Mouse (Mus musculus): ENCODE data around the gene Myo3b. TPM values are rescaled to one million over a fixed set of nuclear protein-coding genes. Genes with fewer than 3 reads are reported as not detected.

The Myo3b gene
- polyA plus RNA-seq, 1 experiment from 2014 or later, result 0.07 TPM

- no peak overlapping the region for H3K27ac ChIP-seq (ENCODE audit: low read length)
- no peaks in the 10 kb centered on the region for H3K9me3 ChIP-seq (ENCODE audit: control insufficient read depth, low read length)
- no peak for ATAC-seq
- no peak overlapping the region for H3K9ac ChIP-seq (ENCODE audit: low read depth, low read length)
- no peaks in the 10 kb centered on the region for H3K4me1 ChIP-seq (ENCODE audit: control insufficient read depth, insufficient read depth, low read length)
- H3K4me2 ChIP-seq (ENCODE audit: low read depth, low read length), result no peak overlapping the region
- H3K4me3 ChIP-seq (ENCODE audit: low read length), result no peak overlapping the region
- 23% methylated on average over 13 of the region's 13 CpGs for WGBS
- no peaks in the 10 kb centered on the region for H3K27me3 ChIP-seq (replicated peaks; ENCODE audit: control insufficient read depth, insufficient read depth, low read length)
- no peaks in the 10 kb centered on the region for H3K36me3 ChIP-seq (ENCODE audit: control insufficient read depth, insufficient read depth, low read length)
These were observed 239.7 kb downstream of the Myo3b start for GRCm38 (mm10) chr2:70278425-70279277.

- WGBS, result 72% methylated on average over 1 of the region's 1 CpGs
- H3K27ac ChIP-seq (ENCODE audit: low read length), result no peak overlapping the region
- ATAC-seq, result no peak
- no peaks in the 10 kb centered on the region for H3K27me3 ChIP-seq (replicated peaks; ENCODE audit: control insufficient read depth, insufficient read depth, low read length)
- no peak overlapping the region for H3K4me3 ChIP-seq (ENCODE audit: low read length)
- no peaks in the 10 kb centered on the region for H3K9me3 ChIP-seq (ENCODE audit: control insufficient read depth, low read length)
- H3K4me2 ChIP-seq (ENCODE audit: low read depth, low read length), result no peak overlapping the region
- H3K9ac ChIP-seq (ENCODE audit: low read depth, low read length), result no peak overlapping the region
- no peaks in the 10 kb centered on the region for H3K36me3 ChIP-seq (ENCODE audit: control insufficient read depth, insufficient read depth, low read length)
- no peaks in the 10 kb centered on the region for H3K4me1 ChIP-seq (ENCODE audit: control insufficient read depth, insufficient read depth, low read length)
These were observed 245.2 kb downstream of the Myo3b start for GRCm38 (mm10) chr2:70284109-70284508.

- WGBS, result 23% methylated on average over 5 of the region's 5 CpGs
- H3K4me1 ChIP-seq (ENCODE audit: control insufficient read depth, insufficient read depth, low read length), result 0 out of 2 replicates have a peak, but pooled peaks cover 5% of the 10 kb centered on the region
- ATAC-seq, result no peak
These were observed 252.1 kb downstream of the Myo3b start for GRCm38 (mm10) chr2:70291063-70291462.

DNA sequence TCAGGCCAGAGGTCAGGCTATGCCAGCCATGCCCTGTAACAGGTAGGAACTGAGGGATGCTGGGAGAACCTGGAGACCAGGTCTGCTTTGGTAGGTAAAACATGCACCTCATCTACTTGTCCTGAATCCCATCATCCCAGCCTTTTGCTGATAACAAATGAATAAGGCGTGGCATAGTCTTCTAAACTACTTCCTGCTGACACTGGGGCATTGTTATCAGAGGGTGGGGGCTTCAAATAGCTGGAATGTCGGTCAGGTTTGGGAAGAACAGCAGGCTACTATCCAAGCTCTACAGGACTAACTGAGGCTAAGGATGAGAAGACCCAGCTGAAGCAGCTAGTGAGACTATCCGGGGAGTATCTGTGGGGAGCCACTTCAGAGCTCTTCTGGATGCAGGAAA lies 253.8 kb downstream of the Myo3b start:
- ATAC-seq, result no peak
- no peak overlapping the region for H3K27ac ChIP-seq (ENCODE audit: low read length)
- H3K9me3 ChIP-seq (ENCODE audit: control insufficient read depth, low read length), result no peaks in the 10 kb centered on the region
- H3K36me3 ChIP-seq (ENCODE audit: control insufficient read depth, insufficient read depth, low read length), result no peaks in the 10 kb centered on the region
- H3K4me2 ChIP-seq (ENCODE audit: low read depth, low read length), result no peak overlapping the region
- no peak overlapping the region for H3K9ac ChIP-seq (ENCODE audit: low read depth, low read length)
- no peak overlapping the region for H3K4me3 ChIP-seq (ENCODE audit: low read length)
- 0 out of 2 replicates have a peak, but pooled peaks cover 5% of the 10 kb centered on the region for H3K4me1 ChIP-seq (ENCODE audit: control insufficient read depth, insufficient read depth, low read length)
- no peaks in the 10 kb centered on the region for H3K27me3 ChIP-seq (replicated peaks; ENCODE audit: control insufficient read depth, insufficient read depth, low read length)
- WGBS, result 58% methylated on average over 3 of the region's 3 CpGs

More at GRCm38 (mm10) chr2:70291063-70291462, 252.1 kb downstream of the Myo3b start:
- Histone ChIP-seq H3K36me3 (ENCODE audit: control insufficient read depth, insufficient read depth, low read length) (no peaks in the 10 kb centered on the region), H3K4me2 (ENCODE audit: low read depth, low read length) (no peak overlapping the region), H3K9me3 (ENCODE audit: control insufficient read depth, low read length) (no peaks in the 10 kb centered on the region), H3K4me3 (ENCODE audit: low read length) (no peak overlapping the region), H3K27ac (ENCODE audit: low read length) (no peak overlapping the region), H3K9ac (ENCODE audit: low read depth, low read length) (no peak overlapping the region), H3K27me3 (replicated peaks; ENCODE audit: control insufficient read depth, insufficient read depth, low read length) (no peaks in the 10 kb centered on the region)

- Histone ChIP-seq H3K4me3 (ENCODE audit: low read length) (no peak overlapping the region), H3K9ac (ENCODE audit: low read depth, low read length) (no peak overlapping the region), H3K27me3 (replicated peaks; ENCODE audit: control insufficient read depth, insufficient read depth, low read length) (no peaks in the 10 kb centered on the region), H3K4me2 (ENCODE audit: low read depth, low read length) (no peak overlapping the region), H3K27ac (ENCODE audit: low read length) (no peak overlapping the region), H3K4me1 (ENCODE audit: control insufficient read depth, insufficient read depth, low read length) (no peaks in the 10 kb centered on the region), H3K36me3 (ENCODE audit: control insufficient read depth, insufficient read depth, low read length) (no peaks in the 10 kb centered on the region), H3K9me3 (ENCODE audit: control insufficient read depth, low read length) (no peaks in the 10 kb centered on the region)
- no peak for ATAC-seq
These were observed 264.0 kb downstream of the Myo3b start for GRCm38 (mm10) chr2:70302905-70303304.

GRCm38 (mm10) chr2:70315125-70315524 lies 276.2 kb downstream of the Myo3b start:
- ATAC-seq, result no peak
- Histone ChIP-seq H3K4me1 (ENCODE audit: control insufficient read depth, insufficient read depth, low read length) (peaks cover 8% of the 10 kb centered on the region; the same call in 1 of the 2 replicates), H3K9ac (ENCODE audit: low read depth, low read length) (no peak overlapping the region), H3K4me2 (ENCODE audit: low read depth, low read length) (no peak overlapping the region), H3K4me3 (ENCODE audit: low read length) (no peak overlapping the region), H3K9me3 (ENCODE audit: control insufficient read depth, low read length) (no peaks in the 10 kb centered on the region), H3K27me3 (replicated peaks; ENCODE audit: control insufficient read depth, insufficient read depth, low read length) (no peaks in the 10 kb centered on the region), H3K27ac (ENCODE audit: low read length) (no peak overlapping the region), H3K36me3 (ENCODE audit: control insufficient read depth, insufficient read depth, low read length) (no peaks in the 10 kb centered on the region)
- WGBS, result 51% methylated on average over 9 of the region's 9 CpGs

GRCm38 (mm10) chr2:70315734-70316133 lies 276.8 kb downstream of the Myo3b start:
- H3K4me2 ChIP-seq (ENCODE audit: low read depth, low read length), result no peak overlapping the region
- WGBS, result 79% methylated on average over 3 of the region's 3 CpGs
- H3K27me3 ChIP-seq (replicated peaks; ENCODE audit: control insufficient read depth, insufficient read depth, low read length), result no peaks in the 10 kb centered on the region
- no peaks in the 10 kb centered on the region for H3K36me3 ChIP-seq (ENCODE audit: control insufficient read depth, insufficient read depth, low read length)
- no peak overlapping the region for H3K9ac ChIP-seq (ENCODE audit: low read depth, low read length)
- no peaks in the 10 kb centered on the region for H3K9me3 ChIP-seq (ENCODE audit: control insufficient read depth, low read length)
- peak; percentile 67 for ATAC-seq
- H3K4me3 ChIP-seq (ENCODE audit: low read length), result no peak overlapping the region
- peaks cover 8% of the 10 kb centered on the region; the same call in 1 of the 2 replicates for H3K4me1 ChIP-seq (ENCODE audit: control insufficient read depth, insufficient read depth, low read length)
- H3K27ac ChIP-seq (ENCODE audit: low read length), result no peak overlapping the region

- H3K36me3 ChIP-seq (ENCODE audit: control insufficient read depth, insufficient read depth, low read length), result no peaks in the 10 kb centered on the region
- H3K4me1 ChIP-seq (ENCODE audit: control insufficient read depth, insufficient read depth, low read length), result peaks cover 8% of the 10 kb centered on the region; the same call in 1 of the 2 replicates
- H3K9ac ChIP-seq (ENCODE audit: low read depth, low read length), result no peak overlapping the region
- H3K4me2 ChIP-seq (ENCODE audit: low read depth, low read length), result no peak overlapping the region
- no peak overlapping the region for H3K4me3 ChIP-seq (ENCODE audit: low read length)
- no peak overlapping the region for H3K27ac ChIP-seq (ENCODE audit: low read length)
- WGBS, result 28% methylated on average over 6 of the region's 6 CpGs
- ATAC-seq, result no peak
- H3K27me3 ChIP-seq (replicated peaks; ENCODE audit: control insufficient read depth, insufficient read depth, low read length), result no peaks in the 10 kb centered on the region
- H3K9me3 ChIP-seq (ENCODE audit: control insufficient read depth, low read length), result no peaks in the 10 kb centered on the region
These were observed 278.9 kb downstream of the Myo3b start for GRCm38 (mm10) chr2:70317850-70318249.

- Histone ChIP-seq H3K9me3 (ENCODE audit: control insufficient read depth, low read length) (no peaks in the 10 kb centered on the region), H3K4me1 (ENCODE audit: control insufficient read depth, insufficient read depth, low read length) (peaks cover 8% of the 10 kb centered on the region; the same call in 1 of the 2 replicates), H3K27me3 (replicated peaks; ENCODE audit: control insufficient read depth, insufficient read depth, low read length) (no peaks in the 10 kb centered on the region), H3K27ac (ENCODE audit: low read length) (no peak overlapping the region), H3K9ac (ENCODE audit: low read depth, low read length) (no peak overlapping the region), H3K4me3 (ENCODE audit: low read length) (no peak overlapping the region), H3K36me3 (ENCODE audit: control insufficient read depth, insufficient read depth, low read length) (no peaks in the 10 kb centered on the region), H3K4me2 (ENCODE audit: low read depth, low read length) (no peak overlapping the region)
- ATAC-seq, result no peak
- 68% methylated on average over 5 of the region's 5 CpGs for WGBS
These were observed 280.1 kb downstream of the Myo3b start for GRCm38 (mm10) chr2:70318861-70319555.
